Mouse (Mus musculus) liver, embryonic 14.5 days (tissue): Measurements from ENCODE around the gene Krt20.

ENCODE experiments used
- CTCF ChIP-seq: IDR thresholded peaks from 2 replicates; pipeline ENCODE4 v1.5.1; 2016; ENCODE audit warnings: antibody characterized with exemption, low read depth, control low read depth
- EP300 ChIP-seq: IDR thresholded peaks from 2 replicates; pipeline ENCODE4 v1.6.1; 2016; ENCODE audit warnings: antibody characterized with exemption, low read depth

- TF ChIP-seq CTCF (no peak), EP300 (no peak)
Measured at GRCm38 (mm10) chr11:99417819-99418218, 20.1 kb downstream of the Krt20 start.
